Mouse (Mus musculus): ENCODE results near the gene Paxbp1.

Paxbp1 gene

GRCm38 (mm10) chr16:90996327-90997243 lies 47.8 kb downstream of the Paxbp1 start:
- no peak for DNase-seq

- no peak for DNase-seq
These were observed 48.8 kb downstream of the Paxbp1 start for GRCm38 (mm10) chr16:90995498-90995897.

- DNase-seq: no peak
These were observed 49.3 kb downstream of the Paxbp1 start for GRCm38 (mm10) chr16:90995023-90995422.

- DNase-seq: no peak
These were observed 55.2 kb downstream of the Paxbp1 start for GRCm38 (mm10) chr16:90989162-90989561.

- no peak for DNase-seq
These were observed 55.7 kb downstream of the Paxbp1 start for GRCm38 (mm10) chr16:90988665-90989064.

GRCm38 (mm10) chr16:90988039-90988438 lies 56.3 kb downstream of the Paxbp1 start:
- no peak for DNase-seq

GRCm38 (mm10) chr16:90971004-90971403 lies 73.3 kb downstream of the Paxbp1 start:
- DNase-seq: no peak

GRCm38 (mm10) chr16:90966241-90966640 lies 78.1 kb downstream of the Paxbp1 start:
- DNase-seq: no peak

- no peak for DNase-seq
These were observed 80.0 kb downstream of the Paxbp1 start for GRCm38 (mm10) chr16:90964302-90964701.

Measured in thymus, postnatal 14 days (tissue).